Mouse (Mus musculus) central nervous system, embryonic 14 days (tissue): ENCODE data around the gene Spam1. TPM values are rescaled to one million over a fixed set of nuclear protein-coding genes. Genes with fewer than 3 reads are reported as not detected.

Experiments
- polyA plus RNA-seq: library from polyadenylated mRNA; depleted of rRNA; stranded (reverse); fragments of >200 nt; gene quantifications from 2 replicates; pipeline ENCODE4 v1.2.3, GENCODE M21; 2012; rRNA removed

Gene Spam1
- not detected in 2 replicates for polyA plus RNA-seq

GRCm38 (mm10) chr6:24790888-24791287 lies at the start of gene Spam1:
Gene Spam1, plus strand, starts transcription at chr6:24791188.

GRCm38 (mm10) chr6:24748029-24748428 lies 43.0 kb upstream of the Spam1 start, which contains the start of gene Hyal4:
Gene Hyal4, plus strand, starts transcription at chr6:24748329.

Other genes starting within 250 kb of the Spam1 start
- gene Lmod2, start 193.4 kb upstream of the Spam1 start, polyA plus RNA-seq = 0.53 TPM in 1 of 2 replicates, not detected in the other
- 27.5 and 27.9 TPM in 2 replicates for gene Wasl, start 126.2 kb upstream of the Spam1 start, polyA plus RNA-seq
- gene Hyal6, start 57.9 kb upstream of the Spam1 start, polyA plus RNA-seq = not detected in 2 replicates
- not detected in 2 replicates for gene Hyal4, start 42.9 kb upstream of the Spam1 start, polyA plus RNA-seq
- gene Hyal5, start 66.8 kb downstream of the Spam1 start, polyA plus RNA-seq = not detected in 2 replicates
- gene Tmem229a, start 165.1 kb downstream of the Spam1 start, polyA plus RNA-seq = 1.9 and 2.2 TPM in 2 replicates